Mouse (Mus musculus): ENCODE results near the gene Col26a1.

Gene Col26a1

GRCm38 (mm10) chr5:136882788-136883439, at the start of gene Col26a1:
Gene Col26a1, minus strand, starts transcription at chr5:136883209.
- no peak for DNase-seq (ENCODE audit: low spot score)

- DNase-seq (ENCODE audit: low spot score), result no peak
These were observed 48.9 kb upstream of the Col26a1 start for GRCm38 (mm10) chr5:136931896-136932295.

- peak; percentile 82 for DNase-seq (ENCODE audit: low spot score)
These were observed 46.1 kb upstream of the Col26a1 start for GRCm38 (mm10) chr5:136929073-136929472.

- DNase-seq (ENCODE audit: low spot score), result no peak
These were observed 40.9 kb upstream of the Col26a1 start for GRCm38 (mm10) chr5:136923751-136924478.

GRCm38 (mm10) chr5:136922830-136923229, 39.8 kb upstream of the Col26a1 start:
- DNase-seq (ENCODE audit: low spot score), result no peak

GRCm38 (mm10) chr5:136919546-136920301, 36.7 kb upstream of the Col26a1 start:
- DNase-seq (ENCODE audit: low spot score), result no peak

- DNase-seq (ENCODE audit: low spot score), result peak; percentile 85
These were observed 35.9 kb upstream of the Col26a1 start for GRCm38 (mm10) chr5:136918655-136919472.

- no peak for DNase-seq (ENCODE audit: low spot score)
These were observed 34.7 kb upstream of the Col26a1 start for GRCm38 (mm10) chr5:136917613-136918242.

- no peak for DNase-seq (ENCODE audit: low spot score)
These were observed 31.2 kb upstream of the Col26a1 start for GRCm38 (mm10) chr5:136914183-136914582.

- DNase-seq (ENCODE audit: low spot score), result peak; percentile 95
These were observed 25.2 kb upstream of the Col26a1 start, which contains the start of gene Ift22 for GRCm38 (mm10) chr5:136907991-136908857. Gene Ift22, plus strand, starts transcription at chr5:136908150.

- DNase-seq (ENCODE audit: low spot score), result no peak
These were observed 24.6 kb upstream of the Col26a1 start for GRCm38 (mm10) chr5:136907587-136907986.

GRCm38 (mm10) chr5:136905630-136906029, 22.6 kb upstream of the Col26a1 start:
- DNase-seq (ENCODE audit: low spot score), result no peak

- no peak for DNase-seq (ENCODE audit: low spot score)
These were observed 21.6 kb upstream of the Col26a1 start for GRCm38 (mm10) chr5:136904621-136905020.

- no peak for DNase-seq (ENCODE audit: low spot score)
These were observed 12.5 kb upstream of the Col26a1 start for GRCm38 (mm10) chr5:136895529-136895963.

GRCm38 (mm10) chr5:136894840-136895528, 12.0 kb upstream of the Col26a1 start:
- DNase-seq (ENCODE audit: low spot score), result no peak

- no peak for DNase-seq (ENCODE audit: low spot score)
These were observed 5.7 kb upstream of the Col26a1 start for GRCm38 (mm10) chr5:136888539-136889355.

GRCm38 (mm10) chr5:136886957-136887356, 3.9 kb upstream of the Col26a1 start:
- DNase-seq (ENCODE audit: low spot score), result no peak

- DNase-seq (ENCODE audit: low spot score), result no peak
These were observed 788 bp downstream of the Col26a1 start for GRCm38 (mm10) chr5:136882055-136882787.

Data from lung, postnatal 25 days (tissue).